Mouse (Mus musculus) thymus, postnatal 0 days (tissue): Measurements from ENCODE around the gene Akr1b3. TPM values are rescaled to one million over a fixed set of nuclear protein-coding genes. Genes with fewer than 3 reads are reported as not detected.
"Not testable (repeated sequence)": the region's sequence is repeated elsewhere in the genome, so short reads cannot be mapped to it uniquely, and the experiment has no call there.

Source experiments
- DNase-seq: peaks from one replicate; pipeline ENCODE4 v3.0.0-alpha.2; 2015; ENCODE audit warnings: low spot score
- polyA plus RNA-seq: library from polyadenylated mRNA; unstranded; fragments of >200 nt; fragmentation: Nextera tagmentation; extraction: Ambion mirVana; gene quantifications from 2 replicates; pipeline ENCODE4 v1.2.1, GENCODE M21; 2015

Akr1b3 gene
- 268 and 290 TPM in 2 replicates for polyA plus RNA-seq

GRCm38 (mm10) chr6:34316854-34317771 is at the start of gene Akr1b3:
TSS of gene Akr1b3 (minus strand) at chr6:34317478.
- DNase-seq, result peak; percentile 96

- peak; percentile 70 for DNase-seq
These were observed 47.2 kb upstream of the Akr1b3 start for GRCm38 (mm10) chr6:34364217-34365136.

DNA sequence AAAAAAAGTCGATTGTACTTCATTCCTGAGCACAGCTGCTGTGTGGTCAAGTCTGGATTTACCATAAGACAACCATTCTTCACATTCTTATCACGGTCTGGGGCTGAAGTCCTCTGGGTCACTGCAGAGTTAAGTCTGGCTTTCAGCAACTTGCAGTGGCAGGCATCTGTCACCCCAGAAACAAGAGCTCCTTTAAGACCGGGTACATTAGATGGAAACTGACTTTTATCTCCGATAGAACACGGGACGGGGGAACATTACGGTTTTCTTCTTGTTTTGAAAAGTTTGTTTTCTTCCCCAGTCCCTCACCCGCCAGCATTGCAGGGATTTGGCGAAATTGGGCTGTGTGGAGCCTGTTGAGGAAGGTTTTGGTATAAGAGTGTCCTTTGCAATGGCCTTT is 38.6 kb upstream of the Akr1b3 start:
- DNase-seq, result no peak

- no peak for DNase-seq
These were observed 38.1 kb upstream of the Akr1b3 start for GRCm38 (mm10) chr6:34355349-34355747.

DNA sequence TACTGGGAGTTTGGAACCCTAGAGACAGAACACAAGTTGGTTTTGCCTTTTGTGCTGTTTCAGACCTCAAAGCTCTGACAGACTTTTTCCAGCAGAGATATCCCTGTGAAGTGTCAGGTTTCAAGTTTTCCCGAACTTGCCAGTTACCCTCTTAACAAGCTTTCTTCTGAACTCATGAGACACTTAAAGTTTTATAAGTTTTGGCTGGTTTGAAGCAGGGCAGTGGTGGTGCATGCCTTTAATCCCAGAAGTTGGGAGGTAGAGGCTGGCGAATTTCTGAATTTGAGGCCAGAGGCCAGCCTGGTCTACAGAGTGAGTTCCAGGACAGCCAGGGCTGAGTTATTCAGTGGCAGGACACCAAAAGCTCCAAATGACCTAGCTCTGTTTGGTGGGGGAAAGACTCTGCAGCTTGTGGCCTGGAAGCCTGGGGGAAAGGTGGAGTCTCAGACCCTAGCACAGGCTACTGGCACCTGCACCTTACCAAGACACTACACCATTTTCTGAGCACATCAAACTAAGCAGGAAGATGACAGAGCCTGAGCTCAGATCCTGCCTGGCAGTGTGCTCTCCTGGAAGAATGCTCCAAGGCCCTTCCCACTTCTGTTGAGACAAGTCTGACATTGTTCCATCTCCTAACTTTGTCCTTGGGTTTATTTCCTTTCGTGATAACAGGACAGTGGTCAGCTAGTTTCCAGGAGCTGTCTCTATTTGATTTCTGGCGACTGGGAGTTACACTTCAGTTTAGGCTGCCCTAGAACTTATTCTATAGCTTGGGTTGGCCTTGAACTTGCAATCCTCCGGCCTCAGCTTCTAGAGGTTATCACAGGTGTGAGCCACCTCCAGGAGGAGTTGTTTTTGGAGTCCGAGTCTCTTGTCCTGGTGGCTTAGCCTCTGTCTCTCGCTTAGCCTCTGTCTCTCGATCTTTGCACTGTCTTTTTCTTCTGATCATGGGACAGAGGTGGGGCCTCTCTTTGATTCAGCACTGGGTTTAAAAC is 37.4 kb upstream of the Akr1b3 start:
- DNase-seq, result no peak

DNA sequence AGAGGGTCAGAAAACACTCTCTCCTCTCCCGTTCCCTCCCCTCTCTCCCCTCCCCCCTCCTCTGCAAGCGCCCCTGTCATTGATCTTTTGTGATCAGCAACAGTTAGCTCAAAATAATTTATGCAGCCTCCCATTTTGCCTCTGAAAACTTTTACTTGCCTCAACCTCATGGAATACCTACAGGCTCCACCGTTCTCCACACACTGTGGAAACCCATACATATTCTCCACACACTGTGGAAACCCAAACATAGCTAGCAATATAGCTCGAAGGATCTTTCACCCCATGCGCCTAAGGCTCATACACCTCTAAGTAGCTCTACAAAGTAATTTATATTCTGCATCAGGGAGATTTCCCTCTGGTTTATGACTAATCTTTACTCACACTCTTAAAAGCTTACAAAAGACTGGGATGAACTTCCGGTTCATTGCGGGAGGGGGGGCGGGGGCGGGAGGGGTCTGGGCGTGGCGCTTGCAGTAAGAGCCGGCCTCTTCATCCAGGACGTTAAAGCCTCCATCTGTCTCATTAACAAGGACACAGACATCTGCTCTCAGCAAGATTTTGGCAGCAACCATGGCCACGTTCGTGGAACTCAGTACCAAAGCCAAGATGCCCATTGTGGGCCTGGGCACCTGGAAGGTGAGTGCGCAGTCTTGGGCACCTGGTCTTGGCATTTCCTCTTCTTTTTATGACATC is 36.5 kb upstream of the Akr1b3 start, which contains the start of gene Akr1b8:
TSS of gene Akr1b8 (plus strand) at position 462 of the 696 bp plus-strand sequence.
- no peak for DNase-seq

GRCm38 (mm10) chr6:34352401-34352800 is 35.1 kb upstream of the Akr1b3 start:
- no peak for DNase-seq

DNA sequence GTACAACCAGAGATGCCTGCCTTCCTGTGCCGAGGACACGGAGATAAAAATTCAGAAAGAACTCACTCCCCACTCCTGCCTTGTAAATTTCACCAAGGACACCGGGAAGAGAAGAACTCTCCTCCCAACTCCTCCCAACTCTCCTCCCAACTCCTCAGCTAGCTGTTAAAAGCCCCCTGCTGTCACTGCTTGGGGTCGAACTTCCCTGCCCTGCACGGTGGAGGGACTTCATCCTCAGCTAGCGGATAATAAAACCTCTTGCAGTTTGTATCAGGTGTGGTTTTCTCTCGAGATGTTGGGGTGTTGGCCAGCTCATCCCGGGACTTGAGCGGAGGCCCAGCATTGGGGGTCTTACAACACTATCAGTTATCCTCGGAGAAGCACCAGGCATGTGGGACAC is 34.2 kb upstream of the Akr1b3 start:
- DNase-seq, result not testable (repeated sequence)

DNA sequence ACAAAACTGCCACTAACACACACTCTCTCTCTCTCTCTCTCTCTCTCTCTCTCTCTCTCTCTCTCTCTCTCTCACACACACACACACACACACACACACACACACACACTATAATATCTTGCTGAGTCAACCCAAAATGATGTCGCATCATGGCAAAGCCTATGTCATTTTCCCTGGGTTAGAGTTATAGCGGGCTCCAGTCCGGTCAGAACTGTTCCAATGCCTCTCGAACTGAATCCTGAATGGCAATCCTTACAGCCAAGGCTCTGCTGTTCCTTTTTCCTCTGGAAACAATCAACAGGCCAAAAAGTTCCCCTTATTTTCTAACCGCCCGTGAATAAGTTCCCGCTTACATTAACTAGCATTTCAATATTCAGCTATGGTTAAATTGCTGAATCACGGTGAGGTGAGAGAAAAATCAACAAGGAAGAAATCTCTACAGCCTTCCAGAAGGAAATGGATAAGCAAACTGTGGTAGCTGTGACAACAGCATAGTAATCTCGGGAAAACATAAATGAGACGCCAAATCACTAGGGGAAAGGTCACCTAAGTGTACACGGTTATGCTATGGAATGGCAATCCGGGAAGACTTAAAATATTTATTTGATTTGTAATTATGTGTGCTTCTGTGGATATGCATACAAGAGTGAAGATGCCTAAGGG is 32.9 kb upstream of the Akr1b3 start:
- DNase-seq, result no peak

DNA sequence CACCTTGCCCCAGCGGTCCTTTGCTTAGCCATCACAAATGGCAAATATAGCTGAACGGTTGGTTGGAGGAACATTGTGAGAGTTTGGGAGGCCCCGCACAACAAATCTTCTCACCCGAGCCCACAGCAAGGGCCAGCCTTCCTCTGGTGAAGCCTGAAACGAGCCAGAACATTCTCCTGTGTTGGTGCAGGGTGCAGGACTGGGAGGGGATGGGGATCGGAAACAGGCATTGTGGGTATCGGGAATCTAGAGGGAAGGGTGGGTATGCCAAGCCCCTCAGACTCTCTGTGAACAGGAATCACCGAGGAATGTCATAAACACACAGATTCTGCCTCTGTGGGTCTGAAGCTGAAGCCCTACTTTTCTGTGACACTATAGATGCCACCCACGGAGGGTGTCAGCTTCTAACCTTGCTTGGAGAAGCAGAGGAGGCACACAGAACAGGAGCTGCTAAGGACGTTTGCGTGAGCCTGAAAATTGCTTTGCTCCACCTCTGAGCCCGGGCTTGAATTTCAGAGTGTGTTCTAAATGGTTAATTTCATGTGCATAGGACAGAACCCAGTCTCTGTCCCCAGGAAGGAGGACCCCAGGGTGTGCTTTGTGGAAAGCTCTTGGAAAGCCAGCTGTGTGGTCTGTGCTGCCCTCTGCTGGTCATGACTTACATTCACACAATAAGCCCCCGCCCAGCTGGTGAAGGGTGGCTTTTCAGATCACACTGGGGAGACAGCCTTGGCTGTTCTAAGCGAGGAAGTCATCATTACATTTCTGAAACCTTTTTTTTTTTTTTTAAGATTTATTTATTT is 29.0 kb upstream of the Akr1b3 start:
- DNase-seq, result peak; percentile 84

GRCm38 (mm10) chr6:34344935-34345334 is 27.7 kb upstream of the Akr1b3 start:
- no peak for DNase-seq

- DNase-seq, result no peak
These were observed 27.0 kb upstream of the Akr1b3 start for GRCm38 (mm10) chr6:34344135-34344850.

- no peak for DNase-seq
These were observed 26.1 kb upstream of the Akr1b3 start for GRCm38 (mm10) chr6:34343426-34343825.

- no peak for DNase-seq
These were observed 25.2 kb upstream of the Akr1b3 start for GRCm38 (mm10) chr6:34342476-34342875.

GRCm38 (mm10) chr6:34341991-34342390 is 24.7 kb upstream of the Akr1b3 start:
- DNase-seq, result no peak

DNA sequence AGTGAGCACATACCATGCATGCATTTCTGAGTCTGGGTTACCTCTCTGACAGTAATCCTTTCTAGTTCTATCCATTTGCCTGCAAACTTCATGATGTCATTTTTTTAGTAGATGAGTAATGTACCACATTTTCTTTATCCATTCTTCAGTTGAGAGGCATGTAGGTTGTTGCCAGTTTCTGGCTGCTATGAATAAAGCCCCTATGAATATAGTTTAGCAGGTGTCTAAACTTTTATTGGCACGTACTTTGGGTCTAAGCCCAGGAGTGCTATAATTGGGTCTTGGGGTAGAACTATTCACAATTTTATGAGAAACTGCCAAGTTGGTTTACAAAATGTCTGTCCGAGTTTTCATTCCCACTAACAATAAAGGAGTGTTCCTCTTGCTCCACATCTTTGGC is 20.5 kb upstream of the Akr1b3 start:
- no peak for DNase-seq

DNA sequence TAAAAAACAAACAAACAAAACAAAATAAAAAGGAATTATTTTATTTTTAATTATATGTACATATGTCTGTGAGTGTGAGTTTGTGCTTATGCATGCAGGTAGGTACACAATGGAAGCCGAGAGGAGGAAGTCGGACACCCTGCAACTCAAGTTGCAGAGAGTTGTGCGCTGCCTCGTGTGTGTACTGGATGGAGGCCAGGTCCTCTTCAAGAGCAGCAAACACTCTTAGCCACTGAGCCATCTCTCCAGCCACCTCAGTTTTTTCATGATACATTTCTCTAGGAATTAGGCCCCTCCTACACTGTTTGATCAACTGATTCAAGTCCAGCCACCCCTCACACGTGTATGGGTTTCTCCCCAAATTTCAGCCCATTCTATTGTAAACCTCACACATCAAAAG is 17.4 kb upstream of the Akr1b3 start:
- no peak for DNase-seq

GRCm38 (mm10) chr6:34331804-34332203 is 14.5 kb upstream of the Akr1b3 start:
- DNase-seq, result not testable (repeated sequence)
